Mouse (Mus musculus) CD4-positive, CD25-positive, alpha-beta regulatory T cell, adult 2 months (primary cell): Measurements from ENCODE around the gene Bicra.

Experiments used
- DNase-seq: peaks from one replicate; pipeline ENCODE4 v3.0.0-alpha.2; 2012; ENCODE audit warnings: low read depth, low spot score

Bicra gene

DNA sequence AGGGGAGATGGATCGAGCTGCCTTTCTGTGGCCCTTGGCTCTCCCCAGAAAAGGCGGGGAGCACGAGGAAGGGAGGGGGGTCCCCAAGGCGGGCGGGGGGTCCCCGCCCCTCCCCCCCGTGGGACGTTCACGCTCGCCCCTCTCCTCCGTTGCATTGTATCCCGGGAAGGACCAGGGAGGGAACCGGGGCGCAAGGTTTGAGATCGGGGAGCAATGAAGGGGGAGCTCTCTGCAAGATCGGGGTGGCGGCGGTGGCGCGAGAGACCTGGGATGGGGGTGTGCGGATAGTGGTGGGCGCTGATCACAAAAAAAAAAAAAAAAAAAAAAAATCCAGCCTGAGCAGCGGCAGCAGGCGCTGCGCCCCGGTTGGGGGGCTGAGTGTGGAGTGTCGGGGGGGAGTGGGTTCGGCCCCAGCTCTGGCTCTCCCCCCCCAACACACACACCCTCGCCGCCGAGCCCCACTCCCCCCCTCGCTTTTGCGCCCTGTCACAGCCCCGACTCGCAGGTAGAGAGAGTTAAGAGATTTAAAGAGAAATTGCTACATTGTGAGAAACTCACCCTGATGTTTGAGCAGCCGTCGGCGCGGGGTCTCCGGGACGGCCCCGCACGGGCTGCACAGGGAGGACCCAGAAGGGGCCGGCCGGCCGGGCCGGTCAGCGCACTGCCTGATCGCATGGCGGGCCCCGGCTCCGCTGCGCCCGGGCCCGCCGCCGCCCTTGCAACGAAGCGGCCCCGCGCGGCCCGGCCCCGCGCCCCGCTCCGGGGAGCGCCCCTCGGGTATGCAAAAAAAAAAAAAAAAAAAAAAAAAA lies at the start of gene Bicra:
Gene Bicra (minus strand): TSS at position 584 of the 809 bp plus-strand sequence.
- DNase-seq, result peak; percentile 92

DNA sequence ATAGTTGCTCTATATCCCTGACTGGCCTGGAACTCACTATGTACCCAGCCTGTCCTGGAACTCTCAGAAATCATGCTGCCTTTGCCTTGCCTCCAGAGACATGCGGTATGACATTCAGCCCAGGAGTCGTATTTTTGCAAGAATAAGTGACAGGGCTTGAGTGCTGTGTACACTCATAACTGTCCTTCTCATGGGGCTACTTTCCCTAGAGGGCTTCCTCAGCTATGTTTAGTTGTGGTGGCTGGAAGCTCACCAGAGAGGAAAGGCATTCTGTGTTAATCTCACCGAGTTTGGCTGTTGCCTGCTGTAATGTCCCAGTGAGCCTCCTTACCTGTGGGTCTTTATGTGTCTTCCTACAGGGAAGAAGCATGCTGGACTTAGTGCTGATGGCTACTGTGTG lies 46.9 kb upstream of the Bicra start:
- no peak for DNase-seq

DNA sequence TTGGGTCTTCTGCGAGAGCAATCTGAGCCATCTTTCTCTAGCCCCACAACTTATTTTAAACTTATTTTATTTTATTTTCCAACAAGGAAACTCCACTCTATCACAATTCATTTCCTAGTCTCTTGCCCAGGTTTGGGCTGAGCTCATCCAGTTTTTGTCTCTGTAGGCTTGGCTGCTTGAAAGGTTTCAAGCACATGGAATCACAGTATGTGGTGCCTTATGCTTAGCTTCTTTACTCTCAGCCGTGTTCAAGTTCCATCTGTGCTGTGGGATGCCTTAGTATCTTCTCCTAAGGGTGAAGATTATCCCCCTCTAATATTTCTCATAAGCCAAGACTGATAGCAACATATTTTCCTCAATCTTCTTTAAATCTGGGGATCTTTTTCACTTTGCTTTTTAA lies 39.9 kb upstream of the Bicra start:
- no peak for DNase-seq

DNA sequence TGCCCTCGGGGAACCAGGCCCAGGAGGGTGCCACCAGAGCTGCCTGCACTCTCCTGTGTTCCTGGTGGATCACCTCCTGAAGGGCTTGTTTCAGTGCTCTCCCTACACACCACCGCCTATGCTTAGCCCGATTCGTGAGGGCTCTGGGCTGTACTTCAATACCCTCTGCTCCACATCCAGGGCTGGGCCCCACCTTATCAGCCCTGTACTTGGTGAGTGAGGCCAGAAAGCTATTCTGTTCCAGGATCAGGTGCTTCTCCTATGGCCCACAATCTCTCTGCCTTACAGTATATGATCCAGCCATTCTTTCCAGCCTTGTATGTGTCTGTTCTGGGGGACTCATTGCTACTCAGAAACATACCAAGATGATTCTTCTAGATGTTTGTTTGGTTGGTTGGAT lies 35.6 kb upstream of the Bicra start:
- DNase-seq, result no peak

DNA sequence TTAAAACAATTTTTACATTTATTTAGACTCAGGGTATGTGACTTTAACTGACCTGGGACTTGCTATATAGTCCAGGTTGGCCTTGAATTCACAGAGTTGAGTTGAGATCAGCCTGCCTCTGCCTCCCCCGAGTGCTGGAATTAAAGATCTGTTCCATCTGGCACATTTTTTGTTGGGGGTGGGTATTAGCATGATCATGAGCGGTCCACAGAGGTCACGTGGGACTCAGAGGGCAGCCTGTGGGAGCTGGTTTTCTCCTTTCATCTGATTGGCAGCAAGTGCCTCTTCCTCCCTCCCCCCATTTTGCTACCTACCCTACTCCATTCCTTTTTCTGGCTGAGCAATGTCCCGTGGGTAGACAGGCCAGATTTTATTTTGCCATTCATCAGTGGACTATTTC lies 32.9 kb upstream of the Bicra start:
- no peak for DNase-seq

DNA sequence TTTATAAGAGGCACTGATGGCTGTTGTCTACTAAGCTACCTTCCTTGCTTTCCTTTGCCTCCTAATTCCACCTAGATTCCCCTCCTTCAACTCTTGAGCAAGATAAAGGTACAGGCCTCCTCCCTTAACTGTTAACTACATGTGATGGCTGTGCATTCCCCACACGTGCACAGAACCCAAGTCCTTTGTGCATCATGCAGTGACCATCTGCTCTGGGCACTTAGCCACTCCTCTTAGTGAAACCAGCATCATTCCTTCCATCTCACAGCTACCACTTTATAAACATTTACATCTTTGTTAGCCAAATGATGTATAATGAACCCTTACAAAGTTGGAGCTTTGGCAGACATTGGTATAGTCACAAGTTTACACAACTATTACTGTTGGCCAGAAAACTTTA lies 32.2 kb upstream of the Bicra start:
- DNase-seq, result no peak

DNA sequence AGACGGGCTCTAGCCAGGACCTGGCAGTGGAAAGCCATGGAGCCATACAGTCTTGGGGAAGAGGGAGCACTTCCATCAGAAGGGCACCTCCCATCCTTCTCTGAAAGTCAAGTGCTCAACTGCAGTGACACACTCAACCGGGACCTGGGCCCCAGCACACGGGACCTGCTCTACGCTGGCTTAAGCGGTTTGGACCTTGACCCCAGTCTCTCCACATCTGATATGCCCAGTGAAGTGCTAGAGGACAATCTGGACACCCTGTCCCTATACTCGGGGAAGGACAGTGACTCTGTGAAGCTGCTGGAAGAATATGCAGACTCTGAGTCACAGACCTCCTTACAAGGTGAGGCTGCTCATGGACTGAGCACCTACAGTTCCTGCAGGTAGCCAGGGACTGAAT lies 24.2 kb upstream of the Bicra start:
- DNase-seq, result no peak

DNA sequence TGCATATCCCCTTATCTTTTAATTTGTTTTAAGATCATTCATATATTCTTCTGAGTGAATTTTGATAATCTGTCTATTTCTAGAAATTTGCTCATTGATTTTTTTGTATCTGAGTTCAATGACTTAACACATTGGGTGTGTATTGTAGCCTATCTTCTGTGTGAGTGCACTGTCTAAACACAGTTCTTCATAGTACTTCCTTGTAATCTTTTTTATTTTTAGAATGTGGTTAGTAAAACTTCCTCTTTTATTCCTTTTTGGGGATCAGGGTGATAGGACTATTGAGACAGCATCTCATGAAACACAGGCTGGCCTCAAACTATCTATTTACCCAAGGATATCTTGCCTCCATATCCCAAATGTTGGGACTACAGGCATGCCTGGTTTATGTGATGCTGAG lies 23.1 kb upstream of the Bicra start:
- no peak for DNase-seq

DNA sequence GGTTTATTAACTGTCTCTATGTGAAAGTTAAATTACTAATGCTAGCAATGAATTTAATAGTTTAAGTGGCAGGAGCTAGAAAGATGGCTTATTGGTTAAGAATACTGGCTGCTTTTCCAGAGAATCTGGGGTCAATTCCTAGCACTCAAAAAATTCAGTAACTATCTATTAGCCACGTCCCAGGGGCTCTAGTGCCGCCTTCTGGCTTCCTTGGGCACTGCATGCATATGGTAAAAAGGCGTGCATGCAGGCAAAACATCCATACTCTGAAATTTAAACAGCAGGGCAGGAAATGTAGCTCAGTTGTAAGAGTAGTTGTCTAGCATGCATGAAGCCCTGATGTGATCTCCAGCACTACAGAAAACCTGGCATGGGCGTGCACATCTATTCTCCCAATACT lies 15.8 kb upstream of the Bicra start:
- DNase-seq, result peak; percentile 56

DNA sequence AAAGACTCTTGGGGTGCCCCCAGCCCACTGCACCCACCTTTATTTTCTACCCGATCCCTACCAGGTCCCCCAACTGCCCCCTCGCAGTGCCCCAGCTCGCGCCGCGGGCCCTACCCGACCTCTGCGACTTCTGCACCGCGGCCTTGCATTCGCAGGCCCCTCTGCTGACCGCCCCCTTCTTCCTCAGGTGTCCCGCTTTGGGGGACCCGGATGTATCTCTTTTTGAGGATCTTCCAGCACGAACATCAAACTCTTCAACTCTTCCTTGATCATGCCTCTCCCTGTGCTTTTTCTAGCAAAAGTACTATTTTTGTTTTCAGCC lies 14.3 kb upstream of the Bicra start:
- DNase-seq, result no peak

DNA sequence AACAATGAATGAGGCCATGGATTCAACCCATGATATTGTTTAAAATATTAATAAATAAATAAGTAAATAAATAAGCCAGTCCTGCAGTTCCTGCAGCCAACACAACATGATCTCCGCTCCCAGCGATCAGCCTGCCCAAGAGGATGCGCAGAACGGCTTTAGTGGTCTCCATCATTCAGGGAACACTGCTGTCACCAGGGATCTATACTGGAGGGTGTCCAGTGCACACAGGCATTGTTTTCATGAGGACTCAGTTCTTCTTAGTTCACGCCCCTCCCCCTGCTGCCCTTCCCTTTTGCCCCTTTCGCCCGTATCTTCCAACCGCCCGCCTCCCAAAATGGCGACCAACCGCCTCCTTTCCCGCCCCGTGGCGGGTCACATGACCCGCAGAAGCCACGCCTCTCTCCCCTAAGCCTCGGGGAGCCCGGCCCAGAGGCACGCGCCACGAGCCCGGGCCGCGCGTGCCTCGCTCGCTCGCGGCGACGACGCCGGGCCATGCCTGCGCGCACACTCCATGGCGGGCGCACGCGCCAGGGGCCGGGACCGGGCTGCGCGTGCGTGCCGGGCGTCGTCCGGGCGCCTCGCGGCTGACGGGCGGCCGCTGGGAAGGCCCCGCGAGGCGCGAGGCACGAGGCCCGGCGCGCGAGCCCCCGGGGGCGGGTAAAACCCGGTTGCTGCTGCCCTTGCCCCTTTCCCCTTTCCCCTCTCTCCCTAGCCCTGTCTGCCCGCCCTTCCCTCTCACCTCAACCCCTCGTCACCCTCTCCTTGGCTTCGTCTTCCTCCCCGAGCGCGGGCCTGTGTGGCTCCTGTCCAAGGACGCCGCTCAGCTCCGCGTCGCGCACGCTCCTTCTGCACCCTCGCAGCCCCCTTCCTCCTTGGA lies 13.7 kb upstream of the Bicra start, which contains the start of gene Zfp541:
Gene Zfp541 (plus strand): TSS at position 596 of the 880 bp plus-strand sequence.
- no peak for DNase-seq

DNA sequence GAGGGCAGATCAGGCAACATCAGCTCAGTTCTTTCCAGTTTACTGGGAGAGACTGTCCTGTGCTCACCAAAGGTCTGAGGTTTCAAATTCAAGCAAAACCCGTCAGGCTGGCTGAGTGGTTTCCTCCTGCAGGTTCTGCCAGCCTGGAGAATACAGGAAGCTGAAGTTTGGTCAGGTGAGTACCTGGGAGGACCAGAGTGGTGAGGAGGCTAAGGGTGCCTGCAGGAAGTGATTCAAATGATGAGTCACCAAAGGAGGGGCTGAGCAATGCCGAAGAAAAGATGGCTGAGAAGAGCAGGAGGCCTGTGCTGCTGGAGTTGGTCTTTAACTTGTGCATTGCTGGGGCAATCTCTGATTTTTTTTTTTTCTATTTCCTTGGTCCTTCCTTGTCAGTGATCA lies 9.4 kb upstream of the Bicra start:
- DNase-seq, result peak; percentile 80

DNA sequence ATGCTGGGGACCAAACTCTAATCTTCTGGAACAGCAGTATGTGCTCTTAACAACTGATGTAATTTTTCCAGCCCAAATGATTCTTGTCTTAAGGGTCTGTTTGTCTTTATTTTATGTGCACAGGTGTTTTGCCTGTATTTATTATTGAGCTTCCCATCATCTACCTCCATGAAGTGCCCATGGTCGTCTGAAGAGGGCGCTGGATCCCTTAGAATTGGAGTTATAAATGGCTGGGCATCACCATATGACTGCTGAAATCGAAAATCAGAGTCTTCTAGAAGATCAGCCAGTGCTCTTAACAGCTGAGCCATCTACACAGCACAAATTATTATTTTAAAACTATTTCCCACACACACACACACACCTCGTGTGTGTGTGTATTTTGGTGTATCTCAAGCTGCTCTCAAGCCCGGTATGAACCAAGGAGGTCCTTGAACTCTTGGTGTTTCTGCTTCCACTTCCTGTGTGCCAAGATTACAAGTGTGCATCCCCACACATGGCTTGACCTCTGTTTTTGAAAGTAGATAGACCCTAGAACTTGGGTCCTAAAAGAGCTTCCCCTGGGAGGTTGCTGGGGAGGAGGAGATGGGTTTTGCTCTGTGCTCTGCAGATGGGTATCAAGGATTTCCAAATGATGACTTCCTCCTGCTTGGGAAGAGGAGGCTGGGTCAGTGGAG lies 8.9 kb upstream of the Bicra start:
- peak; percentile 80 for DNase-seq

DNA sequence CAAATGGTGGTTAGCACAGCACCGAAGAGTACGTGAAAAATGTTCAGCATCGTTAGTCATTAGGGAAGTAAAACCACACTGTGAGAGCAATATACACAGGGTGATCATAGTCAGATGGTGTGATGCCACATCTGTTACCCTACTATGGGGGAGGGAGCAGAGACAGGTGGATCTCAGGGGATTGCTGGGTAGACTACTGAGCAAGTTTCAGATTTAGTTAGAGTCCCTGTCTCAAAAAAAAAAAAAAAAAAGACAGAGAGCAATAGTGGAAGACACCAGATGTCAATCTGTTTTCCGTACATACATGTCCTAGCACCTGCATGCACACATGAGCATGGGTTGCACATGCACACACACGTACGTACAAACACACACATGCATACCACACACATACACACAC lies 7.9 kb upstream of the Bicra start:
- DNase-seq, result peak; percentile 39

DNA sequence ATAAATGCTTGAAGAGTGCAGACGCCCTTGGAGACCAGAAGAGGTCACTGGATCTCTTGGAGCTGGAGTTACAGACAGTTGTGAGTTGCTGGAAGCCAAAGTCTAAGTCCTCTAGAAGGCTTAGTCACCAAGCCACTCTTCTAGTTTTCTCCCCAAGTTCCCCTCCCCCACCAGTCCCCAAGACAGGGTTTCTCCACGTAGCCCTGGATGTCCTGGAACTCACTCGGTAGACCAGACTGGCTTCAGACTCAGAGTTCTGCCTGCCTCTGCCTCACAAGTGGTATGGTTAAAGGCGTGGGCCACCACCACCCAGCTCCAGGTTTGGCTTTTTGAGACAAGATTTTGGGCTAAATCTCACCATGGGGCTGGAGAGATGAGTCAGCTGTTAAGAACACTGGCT lies 7.2 kb upstream of the Bicra start:
- no peak for DNase-seq

DNA sequence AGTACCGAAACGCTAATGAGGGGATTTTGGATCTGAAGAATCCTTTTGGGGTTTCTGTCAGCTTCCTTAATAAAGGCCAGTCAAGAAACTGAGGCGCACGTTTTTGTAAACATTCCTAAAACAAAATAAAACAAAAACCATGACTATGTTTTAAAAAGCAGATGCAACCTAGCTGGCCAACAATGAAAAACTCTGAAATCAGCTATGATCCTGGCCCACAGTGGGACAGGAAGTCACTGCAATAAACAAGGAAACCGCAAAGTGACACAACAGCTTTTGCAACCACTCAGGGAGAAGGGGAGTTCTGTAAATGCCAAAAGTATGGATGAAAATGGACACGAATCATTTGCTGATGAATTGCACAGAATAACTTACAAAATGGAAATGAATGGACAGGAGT lies 5.4 kb upstream of the Bicra start:
- DNase-seq, result no peak

DNA sequence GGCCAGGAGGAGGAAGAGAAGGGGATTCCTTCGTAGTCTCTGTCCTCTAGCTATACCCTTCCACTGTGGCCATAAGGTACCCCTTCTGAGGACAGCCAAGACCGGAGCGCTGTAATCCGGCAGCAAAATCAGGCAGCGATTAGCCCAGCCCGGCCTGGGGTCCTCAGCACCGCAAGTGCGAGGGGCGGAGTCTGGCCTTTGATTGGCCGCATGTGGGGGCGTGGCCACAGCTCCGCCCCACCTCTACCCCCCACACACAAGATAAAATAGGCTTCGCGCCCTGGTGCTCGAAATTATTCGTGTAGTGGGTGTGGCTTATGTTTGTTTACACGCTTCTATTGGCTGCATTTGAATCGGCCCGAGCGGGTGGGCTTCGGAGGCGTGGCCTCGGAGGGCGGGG lies 5.0 kb upstream of the Bicra start:
- peak; percentile 97 for DNase-seq

DNA sequence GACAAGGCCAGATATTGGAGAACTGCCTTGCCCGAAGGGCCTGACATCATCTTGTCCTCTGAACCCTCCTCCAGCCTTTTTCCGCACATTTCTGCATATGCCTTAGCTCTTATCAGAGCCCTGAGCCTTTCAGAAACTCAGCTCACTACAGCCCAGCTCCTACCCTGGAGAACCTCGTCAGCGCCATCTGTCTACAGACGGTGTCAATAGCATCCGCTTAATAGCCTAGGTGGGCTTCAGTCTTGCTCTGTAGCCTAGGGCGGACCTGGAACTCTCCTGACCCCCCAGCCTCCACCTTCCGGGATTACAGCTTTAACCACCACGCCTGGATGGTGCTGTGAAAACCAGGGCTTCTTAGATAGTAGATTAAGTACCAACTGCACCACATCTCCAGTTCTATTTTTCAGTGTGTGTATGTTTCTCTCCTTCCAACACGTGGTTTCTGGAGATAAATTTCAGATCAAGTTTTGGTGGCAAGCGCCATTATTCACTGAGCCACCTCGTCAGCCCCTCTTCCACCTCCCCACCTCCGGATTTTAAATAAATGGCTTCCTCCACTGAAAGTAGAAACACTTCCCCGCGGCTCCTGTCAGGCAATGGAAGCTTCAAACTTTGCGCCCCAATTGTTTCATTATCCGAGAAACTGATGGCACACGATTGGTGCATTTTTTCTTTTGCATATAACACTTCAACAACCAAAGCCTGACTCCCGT lies 4.3 kb upstream of the Bicra start:
- peak; percentile 89 for DNase-seq

DNA sequence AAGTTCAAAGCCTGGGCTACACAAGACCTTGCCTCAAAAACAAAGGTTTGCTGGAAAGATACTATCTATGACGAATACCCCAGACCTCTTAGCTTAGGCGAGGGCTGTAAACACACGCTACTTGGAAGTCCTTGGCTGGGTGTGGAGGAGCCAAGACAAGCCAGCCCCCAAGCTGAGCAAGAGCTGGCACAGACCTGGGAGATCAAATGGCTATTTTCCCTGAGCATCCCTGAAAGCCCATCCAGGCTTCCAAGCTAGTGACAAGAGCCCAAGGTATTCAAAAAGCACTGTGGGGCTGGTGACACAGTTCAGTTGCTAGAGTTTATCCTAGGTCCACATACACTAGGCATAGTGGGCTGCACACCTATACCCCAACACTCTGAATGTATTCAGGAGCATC lies 2.9 kb upstream of the Bicra start:
- DNase-seq, result no peak

DNA sequence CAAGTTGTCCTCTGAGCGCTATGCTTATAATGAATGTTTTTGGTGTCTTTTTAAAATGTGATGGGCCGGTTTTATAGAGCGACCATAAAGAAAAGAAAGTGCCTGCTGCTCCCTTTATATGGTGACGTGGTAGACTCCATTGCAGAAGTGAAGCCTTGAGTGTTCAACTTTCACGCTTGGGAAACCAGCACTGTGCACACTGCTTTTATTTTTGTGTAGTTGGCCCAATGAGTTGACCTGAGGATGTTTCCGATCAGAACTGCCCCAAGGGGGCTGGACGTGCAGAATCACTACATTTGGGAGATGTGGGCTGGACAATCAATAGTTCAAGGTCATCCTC lies 1.8 kb upstream of the Bicra start:
- DNase-seq, result no peak

DNA sequence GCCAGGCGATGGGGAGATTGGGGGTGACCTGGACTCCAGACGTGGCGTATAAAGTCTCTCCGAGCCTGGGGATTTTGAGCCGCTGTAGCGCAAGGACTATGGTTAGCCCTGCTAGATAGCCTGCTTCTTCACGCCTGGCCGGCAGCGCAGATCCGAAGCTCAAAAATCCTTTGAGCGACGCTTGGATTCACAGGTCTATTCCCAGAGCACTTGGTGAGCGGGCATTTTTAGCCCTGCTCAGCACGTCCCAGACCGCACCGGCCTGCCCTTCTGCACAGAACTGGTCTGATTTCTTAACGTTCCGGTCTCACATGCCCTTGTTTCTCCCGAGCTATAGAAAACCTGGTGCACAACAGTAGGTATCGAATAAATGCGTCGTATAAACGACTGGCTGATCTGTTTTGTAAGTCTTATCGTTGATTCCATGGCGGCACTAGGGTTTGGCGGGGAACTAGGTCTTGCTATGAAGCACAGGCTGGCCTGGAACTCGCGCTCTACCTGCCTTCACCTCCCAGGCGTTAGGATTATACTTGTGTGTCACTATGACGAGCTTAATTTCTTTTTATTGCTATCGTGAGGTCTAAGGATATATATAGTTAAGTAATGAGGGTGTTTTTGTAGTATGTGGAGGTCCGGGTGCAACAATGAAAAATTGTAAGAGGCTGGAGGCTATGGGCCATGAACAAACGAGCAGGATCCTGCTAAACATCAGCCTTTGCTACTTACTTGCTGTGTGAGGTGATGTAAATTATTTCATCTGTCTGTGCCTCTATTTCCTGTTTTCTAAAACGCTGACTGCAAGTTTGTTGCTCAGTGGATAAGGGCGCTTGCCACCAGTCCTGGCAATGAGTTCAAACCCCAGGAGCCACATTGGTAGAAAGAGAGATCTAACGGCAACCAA lies 1.2 kb upstream of the Bicra start:
- DNase-seq, result peak; percentile 39
